Mouse (Mus musculus) myocyte (in vitro differentiated cells): Measurements from ENCODE around the gene 2700081O15Rik.

Experiments used
- CEBPB ChIP-seq: IDR thresholded peaks from 2 replicates; pipeline ENCODE4 v1.6.1; 2011; ENCODE audit warnings: mild to moderate bottlenecking, moderate library complexity; ENCODE audit not compliant: poor library complexity, insufficient read depth, severe bottlenecking
- E2F4 ChIP-seq: IDR thresholded peaks from one replicate; pipeline ENCODE4 v1.6.1; 2011; ENCODE audit warnings: mild to moderate bottlenecking, control low read depth, moderate library complexity; ENCODE audit not compliant: insufficient read depth
- MAX ChIP-seq: IDR thresholded peaks from one replicate; pipeline ENCODE4 v1.6.1; 2011; ENCODE audit warnings: low read depth, mild to moderate bottlenecking, control low read depth
- MYOG ChIP-seq, 3 experiments: IDR thresholded peaks; one replicate each; pipeline ENCODE4 v1.6.1; 2011; ENCODE audit warnings: control low read depth in 2 of 3, low read depth in 2 of 3, mild to moderate bottlenecking in 2 of 3; ENCODE audit not compliant: insufficient read length in 2 of 3, control insufficient read depth in 1 of 3, insufficient read depth in 1 of 3
- POLR2A ChIP-seq: IDR thresholded peaks from one replicate; pipeline ENCODE4 v1.6.1; 2011; ENCODE audit warnings: low read depth, mild to moderate bottlenecking, control low read depth, moderate library complexity; ENCODE audit not compliant: insufficient read length
- POLR2AphosphoS2 ChIP-seq: IDR thresholded peaks from one replicate; pipeline ENCODE4 v1.6.1; 2011; ENCODE audit warnings: low read depth, control low read depth; ENCODE audit not compliant: insufficient read length
- TCF12 ChIP-seq: IDR thresholded peaks from one replicate; pipeline ENCODE4 v1.6.1; 2011; ENCODE audit warnings: mild to moderate bottlenecking, control low read depth; ENCODE audit not compliant: poor library complexity, insufficient read depth, severe bottlenecking
- TCF3 ChIP-seq: IDR thresholded peaks from one replicate; pipeline ENCODE4 v1.6.1; 2011; ENCODE audit warnings: low read depth, control low read depth; ENCODE audit not compliant: insufficient read length
- USF1 ChIP-seq: IDR thresholded peaks from one replicate; pipeline ENCODE4 v1.6.1; 2011; ENCODE audit warnings: low read depth, mild to moderate bottlenecking, control low read depth, moderate library complexity

DNA sequence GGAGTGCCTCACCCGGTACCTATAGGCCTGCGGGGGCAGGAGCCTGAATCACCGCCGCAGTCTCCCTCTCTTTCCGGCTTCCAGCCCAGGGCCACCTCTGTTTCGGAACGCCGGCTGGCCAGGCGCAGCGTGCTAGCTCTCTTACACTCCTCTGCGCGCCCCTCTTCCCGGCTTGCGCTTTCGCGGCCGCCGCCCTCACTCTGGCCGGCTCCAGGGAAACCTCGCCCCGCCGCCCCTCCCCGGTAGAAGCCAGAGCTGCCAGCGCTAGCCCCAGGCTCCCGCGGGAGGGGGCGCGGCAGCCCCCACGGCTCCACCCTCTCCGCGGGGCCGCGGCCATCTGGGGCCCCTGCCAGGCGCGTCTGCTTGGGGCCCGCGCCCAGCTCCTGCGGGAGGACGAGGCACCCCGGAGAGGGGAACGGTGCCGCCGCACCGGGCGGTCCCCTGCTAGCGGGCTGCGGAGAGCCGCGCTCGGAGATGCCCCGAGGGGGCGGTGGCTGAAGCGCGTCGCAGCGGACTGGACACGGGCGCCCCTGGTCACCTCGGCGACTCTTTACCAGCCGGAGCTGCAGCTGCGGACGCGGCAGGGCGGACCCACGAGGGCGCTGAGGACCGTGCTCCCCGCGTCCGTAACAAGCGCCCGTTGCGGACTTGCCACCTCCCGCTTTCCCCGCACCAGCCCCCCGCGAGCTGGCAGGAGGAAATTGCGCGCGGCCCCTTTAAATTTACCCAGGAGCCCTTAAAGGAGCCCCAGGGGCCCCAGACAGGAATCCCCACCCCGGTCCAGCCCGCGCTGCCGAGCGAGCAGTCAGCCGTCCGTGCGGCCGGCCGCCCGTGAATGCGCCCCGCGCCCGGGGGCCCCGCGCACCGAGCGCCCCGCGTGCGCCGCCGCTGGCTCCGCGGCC lies at the start of gene 2700081O15Rik:
- TF ChIP-seq POLR2A (peak; percentile 57), E2F4 (no peak), MYOG (IDR thresholded peaks at IDR 0.05; ENCODE audit: control insufficient read depth in 1 of 3, insufficient read depth in 1 of 3, insufficient read length in 2 of 3, low read depth in 2 of 3) (peak in 1 of 3 experiments; percentile 28), MAX (no peak), USF1 (no peak), TCF3 (no peak), TCF12 (no peak), POLR2AphosphoS2 (no peak), CEBPB (no peak)
